Mouse (Mus musculus): ENCODE measurements around the gene Zfp27. TPM values are rescaled to one million over a fixed set of nuclear protein-coding genes. Genes with fewer than 3 reads are reported as not detected.
"Not testable (repeated sequence)": the region's sequence is repeated elsewhere in the genome, so short reads cannot be mapped to it uniquely, and the experiment has no call there.

The Zfp27 gene
- polyA plus RNA-seq, 2 experiments from 2014 or later = 6.5 to 6.6 TPM

GRCm38 (mm10) chr7:29880916-29881315 is 25.5 kb downstream of the Zfp27 start:
- ATAC-seq = no peak

- ATAC-seq = no peak
Measured at GRCm38 (mm10) chr7:29880056-29880455, 26.3 kb downstream of the Zfp27 start.

- not testable (repeated sequence) for ATAC-seq
Measured at GRCm38 (mm10) chr7:29877561-29877960, 28.8 kb downstream of the Zfp27 start.

GRCm38 (mm10) chr7:29874256-29874655 is 32.1 kb downstream of the Zfp27 start:
- no peak for ATAC-seq

GRCm38 (mm10) chr7:29861660-29862059 is 44.7 kb downstream of the Zfp27 start:
- no peak for ATAC-seq

GRCm38 (mm10) chr7:29859532-29860517 is 46.5 kb downstream of the Zfp27 start, which contains the start of gene Zfp420:
Zfp420 (plus strand) TSS chr7:29859979.
- ATAC-seq = peak; percentile 99

GRCm38 (mm10) chr7:29853219-29853842 is 53.0 kb downstream of the Zfp27 start, which contains the start of gene Zfp940:
Zfp940 (minus strand) TSS chr7:29853669.
- peak; percentile 99 for ATAC-seq

- ATAC-seq = no peak
Measured at GRCm38 (mm10) chr7:29852831-29853218, 53.5 kb downstream of the Zfp27 start.

- no peak for ATAC-seq
Measured at GRCm38 (mm10) chr7:29844616-29845015, 61.8 kb downstream of the Zfp27 start.

Other genes with a start within 250 kb of the Zfp27 start
- gene Catsperg2, start 179.5 kb downstream of the Zfp27 start, polyA plus RNA-seq (2017; shearing (Covaris generic)) = not detected
- 10 to 100 TPM; 10.1 to 16.9 TPM for gene Zfp84, start 138.0 kb downstream of the Zfp27 start, polyA plus RNA-seq (2017; shearing (Covaris generic))
- under 1 TPM; 0.15 to 0.45 TPM for gene Zfp30, start 122.6 kb downstream of the Zfp27 start, polyA plus RNA-seq (2017; shearing (Covaris generic))
- 10 to 100 TPM; 12.7 to 17.4 TPM for gene Zfp790, start 90.5 kb downstream of the Zfp27 start, polyA plus RNA-seq (2017; shearing (Covaris generic))
- 1 to 10 TPM; 5.3 to 7.4 TPM for gene Zfp940, start 52.9 kb downstream of the Zfp27 start, polyA plus RNA-seq (2017; shearing (Covaris generic))
- 1 to 10 TPM; 4.6 to 5.2 TPM for gene Zfp420, start 46.6 kb downstream of the Zfp27 start, polyA plus RNA-seq (2017; shearing (Covaris generic))
- 1 to 10 TPM in 1 of 2 experiments, under 1 TPM in 1; 0.64 to 1.2 TPM for gene Zfp383, start 1.7 kb upstream of the Zfp27 start, polyA plus RNA-seq (2017; shearing (Covaris generic))
- 1 to 10 TPM; 4.0 to 4.5 TPM for gene Zfp74, start 47.5 kb upstream of the Zfp27 start, polyA plus RNA-seq (2017; shearing (Covaris generic))
- 1 to 10 TPM; 1.0 to 1.5 TPM for gene Zfp568, start 77.4 kb upstream of the Zfp27 start, polyA plus RNA-seq (2017; shearing (Covaris generic))
- 1 to 10 TPM; 4.3 to 5.2 TPM for gene Zfp14, start 144.8 kb upstream of the Zfp27 start, polyA plus RNA-seq (2017; shearing (Covaris generic))
- gene Zfp82, start 166.3 kb upstream of the Zfp27 start, polyA plus RNA-seq (2017; shearing (Covaris generic)) = 1 to 10 TPM; 4.9 to 5.5 TPM
- gene Gm26920, start 183.8 kb upstream of the Zfp27 start, polyA plus RNA-seq (2017; shearing (Covaris generic)) = 1 to 10 TPM; 1.9 to 3.2 TPM
- 1 to 10 TPM; 8.4 to 9.9 TPM for gene Zfp566, start 184.0 kb upstream of the Zfp27 start, polyA plus RNA-seq (2017; shearing (Covaris generic))
- 10 to 100 TPM; 56.6 to 88.9 TPM for gene Zfp260, start 188.2 kb upstream of the Zfp27 start, polyA plus RNA-seq (2017; shearing (Covaris generic))
- gene Zfp382, start 215.4 kb upstream of the Zfp27 start, polyA plus RNA-seq (2017; shearing (Covaris generic)) = 10 to 100 TPM; 11.8 to 13.4 TPM

Measured in activated CD4-positive, CD25-positive, alpha-beta regulatory T cell, adult 4 months (primary cell).